Mouse (Mus musculus): ENCODE results near the gene Rbfox2.

DNA sequence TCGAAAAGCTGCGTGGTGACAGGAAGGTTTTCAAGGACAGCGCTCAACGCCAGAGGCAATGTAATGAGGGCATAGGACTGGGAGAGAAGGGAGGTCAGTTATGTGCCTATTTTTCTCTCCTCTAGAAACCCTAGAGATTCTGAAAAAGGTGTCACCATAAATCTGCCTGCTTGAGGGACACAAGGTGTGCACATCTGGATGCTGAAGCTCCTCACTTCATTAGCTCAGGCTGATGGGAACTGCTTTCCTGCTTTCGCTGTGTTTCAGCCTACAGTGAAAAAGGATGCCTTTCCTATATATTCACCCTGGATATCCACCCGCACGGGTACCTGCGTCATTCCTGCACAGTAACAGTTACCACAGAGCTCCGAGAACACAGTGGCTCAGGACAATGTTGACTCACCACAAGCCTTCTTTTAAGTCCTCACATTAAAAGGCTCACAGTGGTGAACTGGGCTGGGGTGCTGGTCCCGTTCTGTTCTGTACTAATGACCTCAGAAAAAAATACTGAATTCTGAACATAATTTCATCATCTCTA, 152.5 kb downstream of the Rbfox2 start:
- no peak for TF ChIP-seq CTCF (conservative IDR thresholded peaks at IDR 0.05; ENCODE audit: low read length)
- no peak for TF ChIP-seq NANOG (IDR thresholded peaks at IDR 0.05; ENCODE audit: borderline replicate concordance, low read length)
- TF ChIP-seq POU5F1 (IDR thresholded peaks at IDR 0.05; ENCODE audit: borderline replicate concordance, low read length) = no peak

Measured in E14TG2a.4 (cell line).